Mouse (Mus musculus) liver, embryonic 11.5 days (tissue): Measurements from ENCODE around the gene Stxbp3. TPM values are rescaled to one million over a fixed set of nuclear protein-coding genes. Genes with fewer than 3 reads are reported as not detected.
"Not testable (repeated sequence)": the region's sequence is repeated elsewhere in the genome, so short reads cannot be mapped to it uniquely, and the experiment has no call there.

Experiments
- ATAC-seq: fragments of 200-750 bp; cut with Nextera tagmentation; replicated peaks from 2 replicates; pipeline ENCODE4 v1.8.0; 2017; ENCODE audit warnings: moderate number of reproducible peaks, mild to moderate bottlenecking, moderate TSS enrichment, moderate library complexity; ENCODE audit not compliant: low FRiP score
- DNase-seq: peaks from one replicate; pipeline ENCODE4 v3.0.0-alpha.2; 2017; ENCODE audit warnings: low spot score
- H3K27ac ChIP-seq: fragments of 300-500 bp; sonication (generic); 2 replicates; pipeline ENCODE4 v1.5.1; 2014; ENCODE audit warnings: mild to moderate bottlenecking, low read depth, low read length, control low read depth
- H3K27me3 ChIP-seq: fragments of 300-500 bp; sonication (generic); replicated peaks from 2 replicates; pipeline ENCODE4 v1.6.1; 2014; ENCODE audit warnings: low read length, mixed read lengths; ENCODE audit not compliant: control insufficient read depth, insufficient read depth
- H3K36me3 ChIP-seq: fragments of 300-500 bp; sonication (generic); 2 replicates; pipeline ENCODE4 v1.6.1; 2014; ENCODE audit warnings: mild to moderate bottlenecking, low read length, moderate library complexity, mixed read lengths; ENCODE audit not compliant: control insufficient read depth, insufficient read depth
- H3K4me1 ChIP-seq: fragments of 300-500 bp; sonication (generic); replicated peaks from 2 replicates; pipeline ENCODE4 v1.6.1; 2014; ENCODE audit warnings: low read length, mixed read lengths; ENCODE audit not compliant: control insufficient read depth, insufficient read depth
- H3K4me2 ChIP-seq: fragments of 300-500 bp; sonication (generic); 2 replicates; pipeline ENCODE4 v1.6.1; 2014; ENCODE audit warnings: mild to moderate bottlenecking, control low read depth, moderate library complexity
- H3K4me3 ChIP-seq: fragments of 300-500 bp; sonication (generic); 2 replicates; pipeline ENCODE4 v1.5.1; 2014; ENCODE audit warnings: low read depth, low read length, control low read depth
- H3K9ac ChIP-seq: fragments of 300-500 bp; sonication (generic); 2 replicates; pipeline ENCODE4 v1.6.1; 2014; ENCODE audit warnings: low read depth, low read length, control low read depth
- H3K9me3 ChIP-seq: fragments of 300-500 bp; sonication (generic); 2 replicates; pipeline ENCODE4 v1.6.1; 2016; ENCODE audit warnings: low read length, inconsistent platforms, mixed read lengths; ENCODE audit not compliant: control insufficient read depth
- WGBS: fragments of 180-500 bp; shearing (Covaris S2); extraction: QIAGEN DNeasy Blood & Tissue Kit; methylation state at CpG from one replicate; pipeline ENCODE4 v1.1.7; 2014; 5-methylcytosine and 5-hydroxymethylcytosine counted together
- polyA plus RNA-seq: library from polyadenylated mRNA; unstranded; fragments of >200 nt; fragmentation: Nextera tagmentation; extraction: Ambion mirVana; gene quantifications from 2 replicates; pipeline ENCODE4 v1.2.1, GENCODE M21; 2014

Gene Stxbp3
- 35.1 and 35.6 TPM in 2 replicates for polyA plus RNA-seq

DNA sequence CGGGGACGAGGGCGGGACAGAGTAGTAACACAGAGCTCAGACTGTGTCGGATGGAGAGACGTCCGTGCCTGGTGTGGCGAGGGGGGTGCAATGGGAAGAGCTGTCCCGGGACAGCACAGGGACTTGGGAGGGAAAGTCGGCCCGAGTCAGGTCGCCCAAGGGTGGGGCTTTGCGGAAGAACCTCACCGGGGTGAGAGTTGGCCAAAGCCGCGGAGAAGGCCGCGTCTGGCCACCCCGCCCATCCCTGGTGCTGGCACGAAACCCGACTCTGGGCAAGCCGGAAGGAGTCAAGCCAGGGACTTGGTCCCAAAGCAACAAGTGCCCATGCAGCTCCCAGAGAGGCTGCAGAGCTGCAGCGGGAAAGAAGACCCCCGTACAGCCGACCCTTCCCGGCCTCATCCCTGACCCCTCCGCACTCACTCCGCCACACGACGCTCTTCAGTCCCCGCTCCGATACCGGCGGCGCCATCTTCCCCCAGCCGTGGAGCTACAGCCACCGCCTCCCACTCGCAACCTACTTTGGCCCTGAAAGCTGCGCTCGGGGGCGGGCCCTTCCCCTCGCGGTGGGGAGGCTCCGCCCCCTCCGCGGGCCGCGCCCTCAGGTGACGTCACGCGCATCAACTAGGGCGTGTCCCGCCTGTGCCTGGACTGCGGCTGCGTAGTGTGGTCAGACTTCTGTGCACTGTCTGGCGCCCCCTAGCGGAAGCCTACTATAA lies at the start of gene Stxbp3:
TSS of gene Stxbp3 (minus strand) at position 527 of the 716 bp plus-strand sequence.
- Histone ChIP-seq H3K9ac (peak within 1 kb of the TSS; percentile 82), H3K27ac (peak within 1 kb of the TSS; percentile 87), H3K9me3 (no peaks in the 10 kb centered on the region), H3K4me2 (peak within 1 kb of the TSS; percentile 66), H3K36me3 (no peaks in the 10 kb centered on the region), H3K4me1 (peaks cover 11% of the 10 kb centered on the region), H3K4me3 (peak within 1 kb of the TSS; percentile 83), H3K27me3 (no peaks in the 10 kb centered on the region)
- DNase-seq, result peak; percentile 98
- WGBS, result under 1% methylated on average over 56 of the region's 56 CpGs
- ATAC-seq, result peak; percentile 92

DNA sequence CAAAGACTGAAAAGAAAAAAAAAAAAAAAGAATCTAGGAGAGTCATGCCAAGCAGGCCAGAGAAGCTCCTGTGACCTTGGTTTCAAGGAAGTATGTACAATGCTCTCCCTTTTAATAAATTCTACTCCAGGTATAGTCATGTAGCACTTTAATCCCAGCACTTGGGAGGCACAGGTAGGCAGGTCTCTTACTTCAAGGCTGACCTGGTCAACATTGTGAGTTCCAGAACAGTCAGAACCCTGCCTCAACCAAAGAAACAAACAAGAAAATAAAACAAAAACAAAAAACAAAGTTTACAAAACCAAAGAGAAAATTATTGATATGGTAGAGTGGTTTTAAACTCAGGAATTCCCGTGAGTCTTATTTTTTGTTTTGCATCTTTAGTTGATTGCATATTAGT lies 49.6 kb upstream of the Stxbp3 start, which contains the start of gene Fndc7:
TSS of gene Fndc7 (minus strand) at position 101 of the 400 bp plus-strand sequence.
- no peaks in the 10 kb centered on the region for H3K36me3 ChIP-seq
- H3K27ac ChIP-seq, result no peak within 1 kb of the TSS
- WGBS, result 81% methylated on average over 1 of the region's 1 CpGs
- DNase-seq (no peak), ATAC-seq (no peak)
- no peak within 1 kb of the TSS for H3K9ac ChIP-seq
- no peaks in the 10 kb centered on the region for H3K9me3 ChIP-seq
- no peak within 1 kb of the TSS for H3K4me3 ChIP-seq
- H3K4me1 ChIP-seq, result peaks cover 8% of the 10 kb centered on the region
- H3K27me3 ChIP-seq, result no peaks in the 10 kb centered on the region
- H3K4me2 ChIP-seq, result no peak within 1 kb of the TSS

DNA sequence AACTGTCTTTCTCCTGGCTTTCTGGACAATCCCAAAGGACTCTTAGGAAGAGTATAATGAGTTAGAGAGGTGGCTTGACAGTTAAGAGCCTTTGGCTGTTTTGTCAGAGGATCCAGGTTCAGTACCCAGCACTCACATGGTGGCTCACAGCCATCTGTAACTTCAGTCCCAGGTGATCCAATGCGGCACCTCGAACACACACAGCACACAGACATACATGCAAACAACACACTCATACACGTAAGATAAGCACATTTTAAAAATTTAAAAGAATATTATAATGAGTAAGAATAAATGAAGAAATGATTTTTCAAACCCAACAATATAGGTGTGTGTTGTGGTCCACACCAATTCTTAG lies 47.3 kb upstream of the Stxbp3 start:
- whole genome bisulfite sequencing, result 90% methylated on average over 3 of the region's 3 CpGs
- no peaks in the 10 kb centered on the region for H3K27me3 ChIP-seq
- no peak overlapping the region for H3K27ac ChIP-seq
- no peaks in the 10 kb centered on the region for H3K36me3 ChIP-seq
- H3K9ac ChIP-seq, result no peak overlapping the region
- H3K9me3 ChIP-seq, result no peaks in the 10 kb centered on the region
- no peak overlapping the region for H3K4me3 ChIP-seq
- DNase-seq (no peak), ATAC-seq (no peak)
- H3K4me2 ChIP-seq, result no peak overlapping the region
- peaks cover 8% of the 10 kb centered on the region for H3K4me1 ChIP-seq

DNA sequence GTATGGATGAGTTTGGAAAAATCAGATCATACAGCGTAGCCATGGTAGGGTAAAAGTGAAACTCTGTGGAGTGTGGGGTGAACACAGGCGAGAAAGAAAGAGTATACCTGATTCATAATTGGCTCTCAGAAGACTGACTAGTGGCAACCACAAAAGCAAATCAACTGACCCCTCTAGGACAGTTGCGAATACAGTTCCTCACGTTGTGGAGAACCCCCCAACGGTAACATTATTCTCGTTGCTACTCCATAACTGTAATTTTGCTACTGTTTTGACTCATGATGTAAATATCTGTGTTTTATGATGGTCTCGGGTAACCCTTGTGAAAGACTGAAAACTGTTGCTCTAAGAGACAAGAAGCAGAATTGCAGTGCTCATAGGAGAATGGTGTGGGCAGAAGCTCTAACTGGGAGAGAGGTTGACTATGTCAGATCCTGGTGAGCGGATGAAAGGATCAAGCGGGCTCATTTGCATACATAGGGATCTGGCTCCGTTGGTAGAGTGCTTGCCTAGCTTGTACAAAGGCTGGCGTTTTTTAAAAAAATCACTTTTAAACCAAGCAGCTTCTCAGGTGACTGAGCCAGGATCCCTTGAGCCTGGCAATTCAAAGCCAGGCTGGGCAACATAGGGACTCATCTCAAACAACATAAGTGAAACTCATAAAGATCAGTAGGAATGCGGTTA lies 46.8 kb upstream of the Stxbp3 start:
- H3K27ac ChIP-seq, result no peak overlapping the region
- H3K9ac ChIP-seq, result no peak overlapping the region
- WGBS, result 61% methylated on average over 12 of the region's 12 CpGs
- no peak overlapping the region for H3K4me2 ChIP-seq
- no peak for ATAC-seq
- H3K27me3 ChIP-seq, result no peaks in the 10 kb centered on the region
- H3K36me3 ChIP-seq, result no peaks in the 10 kb centered on the region
- peaks cover 8% of the 10 kb centered on the region for H3K4me1 ChIP-seq
- H3K9me3 ChIP-seq, result no peaks in the 10 kb centered on the region
- H3K4me3 ChIP-seq, result no peak overlapping the region
- DNase-seq, result no peak

DNA sequence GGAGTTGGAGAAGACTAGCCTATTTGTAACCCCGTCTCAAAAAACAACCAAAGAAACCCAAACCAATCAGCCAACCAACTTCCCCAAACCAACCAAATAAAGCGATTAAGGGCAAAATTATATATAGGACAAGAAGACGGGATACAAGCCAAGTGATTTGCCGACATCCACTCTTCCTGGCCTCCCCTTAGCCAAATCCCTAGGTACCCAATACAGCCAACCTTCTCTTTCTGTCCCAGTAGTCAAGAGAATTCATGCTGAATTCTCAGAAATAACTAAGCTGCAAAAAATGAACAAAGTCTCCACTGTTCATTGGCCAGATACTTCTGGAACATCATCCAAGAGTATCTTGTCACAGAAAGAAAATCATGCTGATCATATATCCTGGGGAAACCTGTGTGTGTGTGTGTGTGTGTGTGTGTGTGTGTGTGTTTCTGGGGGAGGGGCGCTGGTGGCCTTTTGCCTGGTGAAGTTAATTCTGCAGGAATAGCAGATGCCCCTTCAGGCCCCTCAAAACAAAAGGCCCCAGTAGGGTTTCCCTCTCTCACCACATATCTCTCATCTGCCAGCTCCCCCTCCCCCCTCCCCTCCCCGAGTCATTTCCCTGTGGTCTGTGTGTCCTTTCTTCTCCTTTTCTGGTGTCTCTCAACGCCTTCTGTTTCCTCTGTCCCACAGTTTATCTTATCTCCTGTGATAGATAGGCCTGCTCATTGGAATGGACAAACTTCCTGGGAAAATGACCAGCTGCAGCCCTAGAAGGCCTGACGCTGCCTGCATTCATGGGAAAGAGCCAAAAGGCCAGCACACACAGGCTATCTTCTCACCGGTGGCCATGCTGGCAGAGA lies 45.6 kb upstream of the Stxbp3 start:
- Histone ChIP-seq H3K27me3 (no peaks in the 10 kb centered on the region), H3K4me1 (peaks cover 10% of the 10 kb centered on the region), H3K36me3 (no peaks in the 10 kb centered on the region), H3K4me3 (no peak overlapping the region), H3K9me3 (no peaks in the 10 kb centered on the region), H3K4me2 (peak overlapping the region; percentile 33; the same call in 1 of the 2 replicates), H3K27ac (peak overlapping the region; percentile 35; the same call in 1 of the 2 replicates), H3K9ac (no peak overlapping the region)
- 32% methylated on average over 9 of the region's 9 CpGs for WGBS
- peak; percentile 78 for ATAC-seq
- DNase-seq, result peak; percentile 50

DNA sequence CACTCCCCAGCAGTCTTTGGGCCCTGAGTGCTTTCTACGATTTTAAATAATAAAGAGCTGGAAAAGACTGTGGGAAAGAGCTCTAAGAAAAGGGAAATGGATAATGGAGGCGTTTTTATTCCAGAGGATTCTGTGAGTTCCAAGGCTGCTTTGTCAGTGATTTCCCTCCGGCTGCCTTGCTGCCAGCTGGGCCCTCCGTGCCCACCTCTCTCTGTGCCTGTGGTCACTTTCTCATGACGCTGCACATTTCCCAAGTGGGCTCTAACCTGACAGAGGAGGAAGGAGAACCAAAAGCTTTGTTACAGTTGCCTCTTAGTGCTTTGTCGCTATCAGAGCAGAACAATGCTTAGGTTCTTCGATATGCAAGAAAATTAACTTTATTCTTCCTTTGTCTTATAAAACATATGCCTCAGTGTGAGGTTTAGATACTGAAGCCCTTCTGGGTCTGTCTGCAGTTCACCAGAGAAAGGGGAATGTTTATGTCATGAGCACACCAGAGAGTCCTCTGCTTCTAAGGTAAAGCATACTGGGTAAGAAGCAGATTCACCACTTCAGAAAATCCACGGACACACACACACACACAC lies 44.5 kb upstream of the Stxbp3 start:
- H3K27me3 ChIP-seq, result no peaks in the 10 kb centered on the region
- ATAC-seq (no peak), DNase-seq (no peak)
- 49% methylated on average over 8 of the region's 8 CpGs for WGBS
- no peak overlapping the region for H3K9ac ChIP-seq
- no peaks in the 10 kb centered on the region for H3K9me3 ChIP-seq
- peaks cover 13% of the 10 kb centered on the region for H3K4me1 ChIP-seq
- no peak overlapping the region for H3K4me3 ChIP-seq
- no peaks in the 10 kb centered on the region for H3K36me3 ChIP-seq
- H3K4me2 ChIP-seq, result no peak overlapping the region
- H3K27ac ChIP-seq, result no peak overlapping the region

DNA sequence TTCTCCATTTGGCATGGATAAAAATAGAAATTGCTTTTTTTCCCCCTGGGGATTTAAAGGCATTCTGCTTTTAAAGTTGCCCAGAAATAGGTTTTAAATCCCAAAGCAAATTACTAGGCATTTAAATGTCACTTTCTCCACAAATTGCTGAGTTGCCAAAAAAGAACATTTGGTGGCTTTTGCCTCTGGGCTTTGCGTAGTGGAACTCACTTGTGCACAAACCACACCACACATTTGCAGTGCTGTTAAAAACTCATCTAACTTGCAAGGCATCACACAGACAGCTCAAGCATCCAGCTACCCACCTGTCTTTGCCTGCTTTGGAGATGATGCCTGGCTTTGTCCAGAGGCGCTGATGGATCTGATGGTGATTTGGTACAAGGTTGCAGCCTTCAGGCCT lies 42.7 kb upstream of the Stxbp3 start:
- Histone ChIP-seq H3K36me3 (no peaks in the 10 kb centered on the region), H3K9ac (no peak overlapping the region), H3K4me1 (peaks cover 13% of the 10 kb centered on the region), H3K4me2 (no peak overlapping the region), H3K27me3 (no peaks in the 10 kb centered on the region), H3K4me3 (no peak overlapping the region), H3K9me3 (no peaks in the 10 kb centered on the region), H3K27ac (no peak overlapping the region)
- ATAC-seq, result no peak
- whole genome bisulfite sequencing, result 86% methylated on average over 2 of the region's 2 CpGs
- DNase-seq, result no peak

DNA sequence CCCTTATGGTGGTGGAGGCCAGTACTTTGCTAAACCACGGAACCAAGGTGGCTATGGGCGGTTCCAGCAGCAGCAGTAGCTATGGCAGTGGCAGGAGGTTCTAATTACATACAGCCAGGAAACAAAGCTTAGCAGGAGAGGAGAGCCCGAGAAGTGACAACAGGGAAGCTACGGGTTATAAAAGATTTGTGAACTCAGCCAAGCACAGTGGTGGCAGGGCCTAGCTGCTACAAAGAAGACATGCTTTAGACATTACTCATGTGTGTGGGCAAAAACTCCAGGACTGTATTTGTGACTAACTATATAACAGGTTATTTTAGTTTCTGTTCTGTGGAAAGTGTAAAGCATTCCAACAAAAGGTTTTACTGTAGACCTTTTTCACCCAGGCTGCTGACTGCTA lies 41.5 kb upstream of the Stxbp3 start:
- not testable (repeated sequence) for H3K27ac ChIP-seq, H3K36me3 ChIP-seq, ATAC-seq, H3K4me3 ChIP-seq, DNase-seq, H3K9ac ChIP-seq, H3K9me3 ChIP-seq, H3K27me3 ChIP-seq, H3K4me2 ChIP-seq
- peaks cover 13% of the 10 kb centered on the region for H3K4me1 ChIP-seq
- 37% methylated on average over 4 of the region's 4 CpGs for WGBS
